Mouse (Mus musculus) left cerebral cortex, adult 11 months (tissue): ENCODE measurements around the gene Egln3.
A peak's percentile ranks its signal among the peaks of the same experiment; 100 is the strongest.

Experiments used
- DNase-seq: peaks from one replicate; pipeline ENCODE4 v3.0.0; 2022; ENCODE audit warnings: low spot score

Gene Egln3

DNA sequence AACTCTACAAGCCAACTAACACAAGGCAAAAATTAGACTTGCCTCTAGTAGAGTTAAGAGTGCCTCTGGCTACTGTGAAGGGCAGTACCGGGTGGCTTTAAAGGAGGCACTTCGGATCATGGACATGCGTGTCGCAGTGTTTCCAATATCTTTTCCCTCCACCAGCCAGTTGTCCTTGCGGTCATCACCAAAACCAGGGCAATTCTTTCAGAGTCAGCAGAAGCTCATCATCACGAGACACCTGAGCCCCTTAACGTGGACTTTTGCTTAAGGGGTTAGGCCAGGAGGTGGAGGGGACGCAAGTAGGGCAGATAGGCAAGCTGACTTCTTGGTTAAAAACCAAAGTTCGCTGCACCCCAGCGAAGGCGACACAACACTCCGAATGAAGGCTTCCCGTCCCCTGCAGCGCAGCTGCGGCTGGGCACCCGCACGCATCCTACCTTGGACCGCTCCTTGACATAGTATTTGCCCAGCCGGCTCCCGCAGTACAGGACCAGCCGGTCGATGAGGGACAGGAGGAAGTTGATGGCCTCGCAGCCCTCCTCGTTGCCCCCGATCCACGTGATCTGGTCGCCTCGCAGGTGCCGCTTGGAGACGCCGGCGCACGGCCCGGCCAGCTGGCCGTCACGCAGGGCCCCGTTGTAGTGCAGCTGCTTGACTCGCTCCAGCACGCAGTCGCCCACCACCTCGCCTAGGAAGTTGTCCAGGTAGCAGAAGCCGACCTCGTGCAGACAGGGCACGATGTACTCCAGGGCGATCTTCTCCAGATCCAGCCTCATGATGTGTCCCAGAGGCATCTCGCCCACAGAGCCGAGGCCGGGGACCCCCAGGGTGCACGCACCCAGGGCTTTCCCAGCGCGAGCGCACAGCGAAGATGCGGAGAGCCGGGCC lies 650 bp downstream of the Egln3 start:
- no peak for DNase-seq

DNA sequence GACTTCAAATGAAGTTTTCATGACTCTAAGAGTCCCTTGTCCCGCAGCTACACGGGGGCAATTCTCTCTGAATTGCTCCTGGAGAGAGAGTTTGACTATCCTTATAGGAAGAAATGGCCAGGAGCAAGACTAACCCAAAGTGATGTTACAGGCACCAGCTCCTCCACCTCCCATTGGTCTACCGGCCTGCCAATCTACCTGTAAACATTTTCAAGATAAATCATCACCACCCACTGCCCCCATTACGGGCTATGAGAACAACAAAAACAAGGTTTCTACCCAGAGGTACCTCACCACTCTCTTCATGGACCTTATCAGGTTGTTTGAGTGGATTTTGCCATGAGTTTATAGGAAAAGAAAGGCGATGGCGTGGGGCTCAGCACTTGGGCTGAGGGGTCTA lies 1.4 kb downstream of the Egln3 start:
- DNase-seq, result no peak

DNA sequence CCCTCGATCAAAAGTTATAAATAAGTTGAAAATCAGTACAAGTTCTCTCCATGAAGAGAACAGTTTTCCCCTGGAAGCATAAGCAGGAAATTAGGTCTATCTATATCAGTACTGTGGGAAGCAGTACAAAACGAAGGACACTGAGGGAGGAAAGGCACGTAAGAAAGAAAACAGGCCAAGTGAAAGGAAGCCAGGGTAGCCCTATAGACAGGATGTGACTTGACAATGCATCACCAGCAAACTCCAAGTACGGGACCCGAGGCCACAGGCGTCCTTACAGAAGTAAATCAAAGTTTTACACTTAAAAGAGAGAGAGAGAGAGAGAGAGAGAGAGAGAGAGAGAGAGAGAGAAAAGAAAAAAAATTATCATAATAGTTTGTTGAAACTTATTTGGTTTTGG lies 2.8 kb downstream of the Egln3 start:
- DNase-seq, result no peak

DNA sequence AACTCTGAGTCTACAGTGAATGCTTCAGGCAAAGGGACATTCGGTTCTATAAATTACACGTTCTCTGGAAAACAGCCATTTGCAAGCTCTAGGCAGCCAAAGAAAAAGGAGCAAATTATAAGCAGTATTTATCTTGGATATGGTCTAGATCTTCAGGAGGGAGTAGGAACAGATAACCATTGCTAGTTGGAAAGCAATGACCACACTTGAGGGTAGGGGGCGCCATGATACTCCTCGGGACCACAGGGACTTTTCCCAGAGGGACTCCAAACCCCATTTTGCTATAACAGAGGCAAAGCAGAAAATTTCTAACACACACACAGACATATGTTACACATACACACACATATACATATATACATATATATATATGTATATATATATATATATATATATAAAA lies 3.5 kb downstream of the Egln3 start:
- no peak for DNase-seq

DNA sequence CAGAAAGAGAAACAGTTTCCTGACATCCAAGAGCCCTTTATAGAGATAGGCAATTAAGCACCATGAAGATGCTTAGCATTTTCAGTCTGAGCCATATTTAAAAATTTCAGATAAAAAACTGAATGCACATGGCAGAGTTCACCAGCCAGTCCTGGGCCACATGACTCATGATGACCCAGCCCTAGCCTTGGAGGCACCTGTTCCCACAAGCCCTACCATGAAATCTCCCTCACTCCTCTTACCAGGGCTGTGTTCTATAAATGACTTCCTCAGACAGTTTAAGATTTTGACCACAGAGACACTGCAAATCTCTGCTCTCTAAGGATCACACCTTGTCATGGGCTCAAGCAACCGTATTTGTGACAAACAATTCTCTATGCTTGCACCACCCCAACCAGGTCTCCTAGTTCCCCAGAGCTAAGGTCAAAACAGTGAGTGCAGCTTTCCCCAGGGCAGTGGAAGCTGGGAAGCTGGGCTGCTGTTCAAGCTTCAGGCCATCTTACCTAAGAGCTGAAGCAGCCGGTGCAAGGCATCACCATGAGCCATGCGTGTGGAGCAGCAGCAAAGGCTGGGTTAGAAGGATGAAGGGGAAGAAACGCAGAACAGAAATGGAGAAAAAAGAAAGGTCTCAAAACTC lies 5.3 kb downstream of the Egln3 start:
- DNase-seq, result no peak

DNA sequence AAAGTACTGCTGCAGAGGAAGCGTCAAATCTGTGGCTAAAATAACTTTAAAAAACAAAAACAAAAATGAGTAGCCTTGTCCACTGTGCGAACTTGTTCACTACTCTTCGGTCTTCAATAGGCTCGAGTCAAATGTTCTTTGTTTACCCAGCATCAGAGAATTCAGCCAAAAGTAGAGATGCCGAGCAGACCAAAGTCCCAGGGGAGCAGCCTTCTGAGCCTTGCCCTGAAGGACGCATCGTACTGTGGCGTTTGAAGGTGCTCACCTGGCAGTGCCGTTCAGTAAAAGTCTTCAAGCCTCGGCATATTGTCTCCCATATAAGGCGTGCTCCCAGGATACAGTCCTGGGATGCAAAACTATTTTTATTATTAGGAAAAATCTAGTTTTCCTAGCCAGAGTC lies 5.8 kb downstream of the Egln3 start:
- DNase-seq, result no peak

DNA sequence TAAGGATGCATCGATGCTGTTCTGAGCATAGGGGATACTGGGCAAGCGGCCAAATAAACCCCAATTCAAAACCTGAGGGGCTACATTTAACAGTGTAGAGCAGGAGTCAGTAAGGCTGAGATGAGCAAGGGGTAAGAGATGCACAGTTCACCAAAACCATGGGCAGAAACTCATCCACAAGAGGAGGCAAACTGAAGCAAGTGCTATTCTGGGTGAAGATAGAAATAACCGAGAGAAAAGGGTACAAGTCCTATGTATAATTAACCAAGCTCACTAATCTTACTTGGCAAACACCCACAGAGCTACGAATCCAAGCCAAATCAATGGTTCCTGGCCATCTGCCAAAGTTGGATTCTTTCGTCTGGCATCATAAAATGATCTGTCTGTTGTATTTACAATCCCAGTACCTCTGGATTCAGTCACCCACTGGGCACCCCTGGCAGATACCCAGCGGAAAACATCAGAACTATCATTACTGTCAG lies 6.3 kb downstream of the Egln3 start:
- no peak for DNase-seq

DNA sequence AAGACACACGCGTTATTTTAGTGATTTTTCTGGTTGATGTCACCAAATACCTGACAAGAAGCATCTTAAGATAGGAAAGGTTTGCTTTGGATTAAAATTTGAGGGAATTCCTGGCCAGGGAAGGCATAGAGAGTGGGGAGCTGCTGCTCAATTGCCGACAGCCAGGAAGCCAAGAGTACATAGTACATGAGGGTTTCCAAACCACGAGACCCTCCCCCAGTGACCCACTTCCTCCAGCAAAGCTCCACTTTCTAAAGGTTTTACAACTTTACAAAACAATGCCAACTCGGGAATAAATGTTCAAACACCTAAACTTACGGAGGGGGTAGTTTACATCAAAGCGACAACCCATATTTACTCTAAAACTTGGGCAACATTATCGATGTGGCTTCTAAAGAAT lies 6.8 kb downstream of the Egln3 start:
- no peak for DNase-seq

DNA sequence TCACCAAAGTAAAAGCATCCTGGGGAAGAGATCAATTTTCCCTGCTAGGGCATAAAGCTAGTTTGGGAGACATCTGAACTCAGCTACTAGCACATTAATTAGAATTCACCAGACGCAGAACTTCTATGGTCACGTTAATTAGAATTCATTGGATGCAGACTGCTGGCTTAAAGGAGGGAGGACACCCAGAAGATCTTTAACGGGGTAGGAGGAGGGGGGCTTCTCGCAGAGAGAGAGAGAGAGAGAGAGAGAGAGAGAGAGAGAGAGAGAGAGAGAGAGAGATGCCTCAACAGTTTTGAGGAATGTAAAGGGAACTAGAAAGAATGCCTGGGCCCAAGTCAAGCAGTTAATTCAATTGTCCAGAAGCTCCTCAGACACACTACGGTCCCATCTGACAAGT lies 9.5 kb downstream of the Egln3 start:
- DNase-seq, result no peak

DNA sequence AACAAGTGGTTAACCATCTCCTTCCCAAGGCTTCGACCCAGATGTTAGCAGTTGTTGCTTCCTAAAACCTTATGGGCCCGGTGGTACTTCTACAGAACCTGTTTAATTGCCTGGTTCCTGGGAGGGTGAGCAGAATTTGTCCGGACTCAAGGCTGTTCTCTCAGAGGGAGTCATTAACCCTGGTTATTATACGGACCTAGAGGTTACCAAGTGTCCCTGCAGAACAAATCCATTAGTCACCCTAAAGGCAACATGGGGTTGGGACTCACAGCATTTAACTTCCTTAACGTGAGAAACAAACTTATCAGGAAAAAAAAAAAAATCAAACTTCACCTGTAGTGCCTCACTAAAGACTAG lies 11.4 kb downstream of the Egln3 start:
- DNase-seq, result no peak

DNA sequence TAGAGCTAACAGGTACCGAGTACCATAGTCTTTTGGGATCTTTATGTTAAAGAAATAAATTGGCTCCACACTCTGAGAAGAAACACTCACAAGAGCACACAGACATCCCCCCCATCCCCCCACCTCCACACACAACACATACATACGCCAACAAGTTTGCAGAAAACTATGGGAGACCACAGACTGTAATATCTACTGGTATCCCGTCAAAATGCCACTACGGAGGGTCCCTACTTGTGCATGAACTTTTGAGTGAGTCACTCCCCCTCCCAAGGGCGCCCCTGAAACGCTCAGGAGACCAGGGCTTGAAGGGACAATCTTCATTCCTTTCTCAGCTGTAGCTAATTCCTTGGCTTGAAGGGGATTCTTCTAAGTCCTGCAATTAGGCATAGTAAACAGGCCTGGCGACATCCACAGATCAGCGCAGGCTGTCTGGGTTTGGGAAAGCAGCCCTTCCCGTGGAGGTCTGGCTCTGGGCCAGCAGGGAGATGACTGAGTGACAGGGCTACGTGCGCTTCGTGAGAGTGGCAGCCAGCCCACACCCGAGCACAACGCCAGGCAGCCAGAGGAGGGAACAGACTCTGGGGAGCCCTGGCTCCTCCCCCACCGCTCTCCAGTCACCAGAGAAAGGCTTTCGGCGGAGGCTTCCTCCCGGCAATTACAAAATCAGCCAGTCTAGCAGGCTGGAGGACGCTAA lies 11.9 kb downstream of the Egln3 start:
- DNase-seq, result peak; percentile 34

DNA sequence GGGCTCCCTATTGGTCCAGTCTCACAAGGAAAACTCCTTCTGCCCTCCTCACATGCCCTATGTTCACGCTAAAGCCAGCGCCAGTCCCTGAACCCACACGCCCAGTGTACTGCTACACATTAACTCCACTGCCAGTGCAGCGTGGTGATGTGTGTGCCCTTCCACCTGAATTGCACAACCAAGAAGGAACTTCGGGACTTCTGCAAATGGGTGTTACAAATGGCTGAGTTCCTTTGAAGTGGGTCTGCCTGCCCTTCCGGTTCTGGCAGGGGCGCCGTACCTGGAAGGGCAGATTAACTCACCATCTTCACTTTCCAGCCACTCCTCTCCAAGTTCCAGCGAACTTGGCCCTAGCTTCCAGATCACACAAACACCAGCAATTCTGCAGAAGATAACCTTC lies 12.5 kb downstream of the Egln3 start:
- no peak for DNase-seq

DNA sequence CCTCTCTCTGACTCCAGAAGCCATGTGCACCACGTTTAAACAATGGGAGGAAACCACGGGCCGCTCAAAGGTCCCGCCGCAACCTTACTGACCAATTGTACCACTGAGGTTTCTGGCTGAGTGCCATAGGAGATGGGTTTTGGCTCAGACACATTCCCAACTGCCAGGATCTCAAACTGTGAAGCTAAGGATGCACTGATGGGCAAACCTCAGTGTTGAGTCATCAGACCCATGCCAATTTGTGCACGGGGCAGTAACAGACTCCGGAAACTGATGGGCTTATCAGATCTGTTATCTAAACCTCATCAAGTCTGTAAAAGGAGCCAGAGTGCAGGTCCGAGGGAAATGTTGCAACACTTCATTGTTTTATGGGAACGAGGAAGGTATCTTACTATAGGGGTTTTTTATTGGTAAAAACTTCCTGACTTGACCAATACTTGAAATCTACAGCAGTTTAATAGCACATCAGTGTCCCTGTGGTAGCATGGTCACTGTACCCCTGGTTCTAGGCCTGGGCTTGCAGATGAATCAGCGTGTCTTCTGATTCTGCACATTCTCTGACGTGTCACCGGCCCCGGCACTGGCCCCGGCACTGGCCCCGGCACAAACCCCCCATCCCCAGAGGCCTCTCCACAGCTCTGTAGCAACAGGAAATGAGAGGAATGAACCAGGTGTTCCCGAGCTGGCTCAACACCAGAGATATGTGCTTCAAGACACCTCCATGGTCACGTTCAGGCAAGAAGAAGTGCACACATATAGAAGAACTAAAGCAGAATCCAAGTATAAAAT lies 15.7 kb downstream of the Egln3 start:
- no peak for DNase-seq

DNA sequence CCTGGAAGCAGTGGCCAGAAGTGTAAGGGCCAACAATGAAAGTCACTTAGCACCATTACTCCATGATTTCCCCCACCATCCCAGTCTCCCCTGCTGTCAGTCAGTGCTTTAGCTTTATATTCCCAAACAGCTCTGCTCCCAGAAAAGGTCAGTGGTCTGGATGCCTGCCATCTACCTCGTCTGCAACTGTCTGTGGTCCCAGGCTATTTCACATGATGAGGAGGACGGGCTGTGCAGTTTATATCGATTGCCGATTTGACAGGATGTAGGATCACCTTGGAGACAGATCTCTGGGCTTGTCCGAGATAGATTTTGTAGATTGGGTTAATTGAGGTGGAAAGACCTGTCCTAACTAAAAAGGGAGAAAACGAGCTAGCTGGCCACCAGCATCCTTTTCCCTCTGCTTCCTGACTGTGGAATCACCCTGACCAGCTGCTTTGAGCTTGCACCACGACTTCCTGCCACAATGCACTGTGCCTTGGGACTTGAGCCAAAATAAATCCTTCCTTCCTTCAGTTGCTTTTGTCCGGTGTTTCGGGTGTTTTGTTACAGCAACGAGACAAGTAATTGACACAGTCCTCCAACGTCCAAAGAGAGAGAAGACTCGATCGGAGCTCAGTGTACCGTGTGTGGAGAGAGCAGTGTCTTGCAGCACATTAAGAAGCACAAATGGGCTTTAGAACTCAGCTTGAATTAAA lies 16.6 kb downstream of the Egln3 start:
- DNase-seq, result no peak

DNA sequence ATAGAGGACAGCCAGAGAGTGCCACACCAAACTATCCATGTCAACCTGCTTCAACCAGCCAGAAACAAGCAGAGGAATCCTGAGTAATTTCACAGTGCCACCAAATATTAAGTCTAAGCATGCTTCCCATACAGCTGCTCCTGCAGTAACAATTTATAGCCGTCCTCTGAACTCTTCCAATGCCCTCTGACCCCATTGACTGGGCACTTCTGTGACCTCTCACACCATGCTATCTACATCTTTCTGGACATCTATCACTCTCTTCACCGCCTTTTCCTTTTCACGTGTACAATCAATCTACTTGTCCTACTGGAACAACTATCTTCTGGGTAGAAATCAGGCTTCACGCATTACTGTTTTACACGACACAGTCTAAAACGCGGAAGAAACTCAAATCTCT lies 19.4 kb downstream of the Egln3 start:
- no peak for DNase-seq

DNA sequence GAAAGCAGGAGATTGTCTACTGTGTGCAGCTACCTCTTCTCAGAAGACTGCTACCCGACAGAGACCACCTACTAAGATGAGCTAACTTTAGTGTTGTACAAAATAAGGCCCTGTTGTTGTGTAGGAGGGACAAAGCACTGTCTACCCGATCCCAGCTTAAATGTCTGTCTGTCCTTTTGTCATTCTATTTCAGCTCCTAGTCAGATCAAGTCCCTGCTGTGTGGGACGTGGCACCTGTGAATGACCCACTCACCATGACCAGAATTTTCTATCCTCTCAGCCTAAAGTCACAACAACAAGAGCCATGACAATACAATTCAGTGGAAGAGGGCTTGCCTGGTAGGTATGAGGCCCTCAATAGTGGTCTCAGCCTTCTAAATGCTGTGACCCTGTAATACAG lies 25.3 kb downstream of the Egln3 start:
- DNase-seq, result no peak

DNA sequence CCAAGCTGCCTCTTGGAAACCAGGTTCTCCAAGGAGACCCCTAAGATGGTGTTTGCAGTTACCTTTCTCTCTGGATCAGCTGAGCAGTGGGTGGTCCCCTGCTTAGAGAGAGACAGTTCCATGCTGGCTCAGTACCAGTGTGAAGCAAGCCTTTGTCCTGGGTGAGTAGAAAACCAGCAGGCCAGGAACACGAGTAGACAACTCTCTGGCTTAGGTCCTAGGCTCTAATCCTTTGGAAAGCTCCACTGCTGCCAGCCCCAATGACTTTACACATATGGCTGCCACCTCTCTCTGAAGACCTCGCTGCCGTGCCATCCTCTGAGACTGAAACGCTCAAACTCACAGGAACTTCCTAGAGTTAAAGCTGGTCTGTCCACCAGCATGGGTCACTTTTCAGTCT lies 34.9 kb downstream of the Egln3 start:
- no peak for DNase-seq

DNA sequence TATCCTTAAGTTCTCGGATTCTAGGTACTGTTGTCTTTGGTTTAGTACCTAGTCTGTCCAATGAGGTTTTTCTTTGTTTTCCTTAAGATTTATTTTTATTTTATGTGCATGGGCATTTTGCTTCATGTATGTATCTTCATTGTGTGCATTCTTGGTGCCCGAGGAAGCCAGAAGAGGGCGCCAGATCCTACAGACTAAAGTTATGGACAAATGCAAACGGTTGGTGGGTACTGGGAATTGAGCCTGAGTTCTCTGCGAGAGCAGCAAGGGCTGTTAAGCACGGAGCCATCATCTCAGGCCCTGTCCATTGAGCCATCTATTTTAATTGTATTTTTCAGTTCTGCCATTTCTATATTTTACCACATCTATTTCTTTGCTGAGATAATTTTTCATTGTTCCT lies 35.9 kb downstream of the Egln3 start:
- no peak for DNase-seq

DNA sequence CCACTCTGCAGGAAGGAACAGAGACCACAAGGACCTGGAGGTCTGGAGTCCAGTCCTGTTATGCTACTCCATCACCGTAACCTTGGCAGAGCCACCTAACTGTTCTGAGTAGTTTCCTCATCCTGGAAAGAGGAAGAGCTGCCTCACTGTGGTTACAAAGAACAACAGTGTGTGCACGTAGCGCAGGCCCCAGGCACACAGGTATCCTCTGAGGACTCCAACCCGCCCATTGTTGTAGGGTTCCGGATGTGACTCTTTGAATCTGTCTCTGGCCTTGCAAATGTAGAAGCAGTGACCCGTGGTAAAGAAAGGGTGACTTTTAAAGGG lies 39.0 kb downstream of the Egln3 start:
- DNase-seq, result no peak

DNA sequence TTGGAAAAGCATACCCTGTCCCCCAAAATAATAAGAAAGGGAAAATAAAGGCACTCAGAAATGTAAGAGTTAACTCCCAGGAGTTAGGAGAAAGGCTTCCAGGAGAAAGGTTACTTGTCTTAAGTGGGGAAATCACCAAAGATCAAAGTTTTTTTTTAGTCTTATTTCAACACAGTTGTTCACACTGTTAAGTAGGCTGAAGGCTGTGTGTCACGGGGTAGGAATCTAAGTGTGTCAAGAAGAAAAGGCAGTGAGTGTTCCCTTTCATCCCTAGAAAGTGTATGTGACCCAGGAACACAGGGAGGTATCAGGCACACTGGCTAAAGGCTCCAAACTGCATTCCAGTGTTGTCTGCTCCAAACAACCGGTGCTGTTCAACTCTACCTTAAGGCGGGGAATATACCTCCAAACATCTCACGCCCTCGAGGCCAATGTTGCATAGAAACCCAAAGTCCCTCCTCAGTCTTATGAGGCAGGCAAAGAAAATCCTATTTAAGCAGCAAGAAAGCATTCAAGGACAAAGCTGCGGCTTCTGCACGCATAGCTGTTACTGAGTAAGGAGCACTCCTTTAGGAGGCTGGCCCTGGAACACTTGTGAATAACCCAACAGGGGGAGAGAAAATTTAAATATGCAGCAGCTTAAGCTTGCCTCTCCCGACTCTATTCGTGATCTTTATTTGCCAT lies 39.5 kb downstream of the Egln3 start:
- DNase-seq, result no peak

DNA sequence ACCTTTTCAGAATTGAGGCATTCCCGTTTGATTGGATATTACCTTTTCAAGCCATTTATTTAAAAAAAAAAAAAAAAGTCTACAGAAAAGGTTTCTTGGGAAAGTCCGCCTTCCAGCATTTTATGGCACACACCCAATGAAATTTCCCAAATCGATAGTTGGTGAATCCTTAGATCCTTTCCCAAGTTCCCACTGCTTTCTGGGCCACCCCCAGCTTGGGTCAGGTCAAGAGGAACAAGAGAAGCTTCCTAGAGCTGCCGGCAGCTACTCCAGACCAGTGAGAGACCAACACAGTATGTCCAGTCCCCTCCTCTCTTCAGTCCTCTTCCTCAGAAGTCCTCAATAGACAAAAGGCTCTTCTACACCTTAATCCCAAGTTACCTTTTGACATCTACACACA lies 40.5 kb downstream of the Egln3 start:
- no peak for DNase-seq
